Comparison of ENCODE assay signal across 18 mouse cellular contexts in genomic region chr1:138418610-138419009, GRCm38 (mm10).
A peak's percentile ranks its signal among the peaks of the same experiment; 100 is the strongest.
DNase-seq lines count a peak whose midpoint lies in the region; ATAC-seq and TF ChIP-seq lines count a peak whose summit lies in the region.
"Had no signal": no experiment of that assay in that cellular context is flagged by ENCODE, and none has a peak within 500 bp of the region (broad histone marks: within the 10 kb centered on the region; RNA-seq: fewer than 3 reads in every experiment).

No protein-coding gene starts in this region.

- dilution Hi-C loops in CH12.LX (cut with MboI; ENCODE audit: extremely low pct_ligation_motif_present, extremely low pct_unique_long_range_greater_than_20kb, low sequenced_read_pairs) = no loop called here

- POLR2A ChIA-PET in Patski (lab: Charles Lee) = no interaction called here

- H3K4me2 ChIP-seq in heart, postnatal 0 days (ENCODE audit: low read depth, low read length) = no peak overlapping the region
- H3K4me2 ChIP-seq in CH12.LX (ENCODE audit: insufficient read depth, low read depth, poor library complexity, severe bottlenecking) = no peak overlapping the region
- H3K4me2 ChIP-seq: embryonic facial prominence, embryonic 15.5 days; forebrain, embryonic 15.5 days; heart, embryonic 11.5 days; limb, embryonic 15.5 days; stomach, embryonic 15.5 days had no signal

- no peaks in the 10 kb centered on the region for H3K36me3 ChIP-seq in heart, postnatal 0 days (replicated peaks; ENCODE audit: control insufficient read depth, insufficient read depth, low read length)
- no peaks in the 10 kb centered on the region for H3K36me3 ChIP-seq in CH12.LX (replicated peaks in 1 of 2; ENCODE audit: control insufficient read depth in 1 of 2, insufficient read depth in 1 of 2, low read length in 1 of 2)
- H3K36me3 ChIP-seq: embryonic facial prominence, embryonic 15.5 days; forebrain, embryonic 15.5 days; limb, embryonic 15.5 days; stomach, embryonic 15.5 days had no signal

- no peak for DNase-seq in heart, postnatal 0 days (ENCODE audit: low spot score)
- no peak for DNase-seq in heart, postnatal 4 days
- no peak for DNase-seq in left cerebral cortex, adult 2 months (ENCODE audit: extremely low spot score in 1 of 2, low spot score in 2 of 2)
- no peak for DNase-seq in left cerebral cortex, adult 8-10 months (ENCODE audit: low spot score in 2 of 2)
- DNase-seq in CH12.LX (ENCODE audit: extremely low read depth) = peak; percentile 65
- DNase-seq in Patski (ENCODE audit: low read depth, low spot score) = no peak
- DNase-seq in urinary bladder, postnatal 25 days (ENCODE audit: low spot score) = no peak
- DNase-seq: cerebellum, adult 2 months; gastrocnemius, postnatal 14 days; kidney, adult 18-20 months; lung, adult 2 months; right cerebral cortex, adult 18-20 months; thymus, postnatal 25 days had no signal

- H3K27me3 ChIP-seq in heart, postnatal 0 days (ENCODE audit: control insufficient read depth, insufficient read depth, low read length) = no peaks in the 10 kb centered on the region
- no peaks in the 10 kb centered on the region for H3K27me3 ChIP-seq in CH12.LX (replicated peaks)
- no peaks in the 10 kb centered on the region for H3K27me3 ChIP-seq in Patski
- H3K27me3 ChIP-seq: embryonic facial prominence, embryonic 15.5 days; forebrain, embryonic 15.5 days; limb, embryonic 15.5 days; stomach, embryonic 15.5 days had no signal

- no peaks in the 10 kb centered on the region for H3K9me3 ChIP-seq in heart, postnatal 0 days (replicated peaks; ENCODE audit: control insufficient read depth, low read length)
- no peaks in the 10 kb centered on the region for H3K9me3 ChIP-seq in CH12.LX (replicated peaks; ENCODE audit: low read length)
- H3K9me3 ChIP-seq: embryonic facial prominence, embryonic 15.5 days; forebrain, embryonic 15.5 days; limb, embryonic 15.5 days; stomach, embryonic 15.5 days had no signal

- no peak overlapping the region for H3K27ac ChIP-seq in heart, postnatal 0 days (ENCODE audit: low read depth)
- no peak overlapping the region for H3K27ac ChIP-seq in left cerebral cortex, adult 2 months
- no peak overlapping the region for H3K27ac ChIP-seq in CH12.LX (ENCODE audit: insufficient read depth, low read depth)
- H3K27ac ChIP-seq: embryonic facial prominence, embryonic 15.5 days; forebrain, embryonic 15.5 days; limb, embryonic 15.5 days; stomach, embryonic 15.5 days had no signal

- in situ Hi-C loops in CH12.LX (cut with MboI; ENCODE audit: low pct_ligation_motif_present, low pct_unique_long_range_greater_than_20kb, low sequenced_read_pairs) (no loop called here), Patski (cut with MboI; ENCODE audit: low pct_unique_long_range_greater_than_20kb) (no loop called here)

- 63% methylated on average over 3 of the region's 3 CpGs for WGBS in heart, postnatal 0 days

- peak; percentile 63 for TF ChIP-seq RAD21 in CH12.LX (IDR thresholded peaks at IDR 0.05; ENCODE audit: low read depth, low read length)

- TF ChIP-seq CTCF in heart, postnatal 0 days (IDR thresholded peaks at IDR 0.05; ENCODE audit: low read depth) = peak; percentile 26; the same call in 1 of the 2 replicates
- TF ChIP-seq CTCF in left cerebral cortex, adult 2 months (IDR thresholded peaks at IDR 0.05) = peak; percentile 47
- peak in 1 of 2 experiments; percentile 70; a peak in 2 of 4 replicates for TF ChIP-seq CTCF in CH12.LX (conservative IDR thresholded peaks at IDR 0.05 in 1 of 2, IDR thresholded peaks at IDR 0.05 in 1 of 2; ENCODE audit: low read depth in 2 of 2, low read length in 2 of 2)
- TF ChIP-seq CTCF in Patski (IDR thresholded peaks at IDR 0.05) = peak; percentile 36

- ATAC-seq in heart, postnatal 0 days (ENCODE audit: insufficient read depth, low read depth) = no peak
- no peak for ATAC-seq in Patski
- ATAC-seq: forebrain, embryonic 15.5 days had no signal

- H3K4me1 ChIP-seq in heart, postnatal 0 days (ENCODE audit: control insufficient read depth, insufficient read depth) = no peaks in the 10 kb centered on the region
- H3K4me1 ChIP-seq in CH12.LX (ENCODE audit: control insufficient read depth in 1 of 2, insufficient read depth in 2 of 2) = peaks cover 3 to 13% of the 10 kb centered on the region in 2 experiments; a peak in 3 of 4 replicates
- H3K4me1 ChIP-seq: embryonic facial prominence, embryonic 15.5 days; forebrain, embryonic 15.5 days; limb, embryonic 15.5 days; stomach, embryonic 15.5 days had no signal

- CTCF ChIA-PET in Patski (lab: Charles Lee) = interaction anchor here (1.2 to 1.4 kb wide), 4 partner anchors 10 to 87 kb away, joined by 3 to 5 read pairs (median 4); no protein-coding TSS in a partner anchor

- H3K4me3 ChIP-seq in heart, postnatal 0 days (ENCODE audit: low read depth, low read length) = no peak overlapping the region
- H3K4me3 ChIP-seq in left cerebral cortex, adult 2 months = no peak overlapping the region
- no peak overlapping the region for H3K4me3 ChIP-seq in CH12.LX (replicated peaks in 1 of 3; ENCODE audit: low read depth in 2 of 3, low read length in 2 of 3, poor library complexity in 1 of 3)
- H3K4me3 ChIP-seq: embryonic facial prominence, embryonic 15.5 days; forebrain, embryonic 15.5 days; limb, embryonic 15.5 days; stomach, embryonic 15.5 days had no signal

- intact Hi-C loops in left cerebral cortex, adult 2 months (cut with DNase I) = no loop called here

- no peak overlapping the region for H3K9ac ChIP-seq in heart, postnatal 0 days (replicated peaks; ENCODE audit: low read depth, low read length)
- H3K9ac ChIP-seq in CH12.LX (ENCODE audit: insufficient read depth, low read depth) = no peak overlapping the region
- H3K9ac ChIP-seq: embryonic facial prominence, embryonic 15.5 days; forebrain, embryonic 15.5 days; limb, embryonic 15.5 days; stomach, embryonic 15.5 days had no signal

- no peak for TF ChIP-seq EP300 in heart, postnatal 0 days (IDR thresholded peaks at IDR 0.05; ENCODE audit: low read depth)
- peak; percentile 52 for TF ChIP-seq EP300 in CH12.LX (IDR thresholded peaks at IDR 0.05; ENCODE audit: low read length)

- no peaks in the 10 kb centered on the region for H3K79me2 ChIP-seq in CH12.LX (replicated peaks; ENCODE audit: control insufficient read depth, extremely low read depth, insufficient read depth, poor library complexity, severe bottlenecking)

- no peak for TF ChIP-seq POLR2A in CH12.LX (IDR thresholded peaks at IDR 0.05; ENCODE audit: low read depth, low read length)

TF ChIP-seq in CH12.LX, 34 proteins besides CTCF, POLR2A, EP300 and RAD21:
- TF ChIP-seq TBP (conservative IDR thresholded peaks at IDR 0.05; ENCODE audit: low read depth, low read length) (no peak), MYC (IDR thresholded peaks at IDR 0.05; ENCODE audit: low read depth, low read length) (peak; percentile 52; the same call in 1 of the 2 replicates), SIN3A (IDR thresholded peaks at IDR 0.05; ENCODE audit: low read length) (peak; percentile 59; the same call in 1 of the 2 replicates), NELFE (IDR thresholded peaks at IDR 0.05; ENCODE audit: low read depth, low read length) (no peak), CHD2 (IDR thresholded peaks at IDR 0.05; ENCODE audit: low read length) (no peak), IRF4 (IDR thresholded peaks at IDR 0.05; ENCODE audit: low read depth, low read length) (peak; percentile 82), ZNF384 (IDR thresholded peaks at IDR 0.05; ENCODE audit: low read depth, low read length) (0 out of 2 replicates have a peak, but pooled peaks have one; percentile 5), HCFC1 (IDR thresholded peaks at IDR 0.05; ENCODE audit: low read depth, low read length) (no peak), ZMIZ1 (IDR thresholded peaks at IDR 0.05; ENCODE audit: low read depth, low read length) (no peak), BHLHE40 (IDR thresholded peaks at IDR 0.05; ENCODE audit: low read depth, low read length) (peak; percentile 56; the same call in 1 of the 2 replicates), MXI1 (IDR thresholded peaks at IDR 0.05; ENCODE audit: low read depth, low read length) (no peak), MEF2A (IDR thresholded peaks at IDR 0.05; ENCODE audit: borderline replicate concordance, low read depth, low read length) (no peak), MAX (IDR thresholded peaks at IDR 0.05; ENCODE audit: low read length) (peak; percentile 39; the same call in 1 of the 2 replicates), RCOR1 (conservative IDR thresholded peaks at IDR 0.05; ENCODE audit: low read depth, low read length) (no peak), ETS1 (conservative IDR thresholded peaks at IDR 0.05; ENCODE audit: low read depth, low read length) (peak; percentile 29; the same call in 1 of the 2 replicates), SMC3 (IDR thresholded peaks at IDR 0.05; ENCODE audit: low read depth, low read length) (peak; percentile 58), MAZ (IDR thresholded peaks at IDR 0.05; ENCODE audit: low read depth, low read length) (0 out of 2 replicates have a peak, but pooled peaks have one; percentile 36), ELF1 (IDR thresholded peaks at IDR 0.05; ENCODE audit: low read depth, low read length) (no peak), JUND (conservative IDR thresholded peaks at IDR 0.05; ENCODE audit: low read depth, low read length) (0 out of 2 replicates have a peak, but pooled peaks have one; percentile 21), ZC3H11A (IDR thresholded peaks at IDR 0.05; ENCODE audit: low read depth, low read length) (no peak; the same call in 1 of the 2 replicates), GABPA (IDR thresholded peaks at IDR 0.05; ENCODE audit: insufficient replicate concordance, low read depth, low read length) (no peak), KAT2A (IDR thresholded peaks at IDR 0.05; ENCODE audit: insufficient replicate concordance, low read length) (no peak)
